19 mouse cellular contexts compared by ENCODE assay signal in genomic region chr4:145274887-145275286, GRCm38 (mm10). TPM values are rescaled to one million over a fixed set of nuclear protein-coding genes. Genes with fewer than 3 reads are reported as not detected.
"Had no signal": no experiment of that assay in that cellular context is flagged by ENCODE, and none has a peak within 500 bp of the region (broad histone marks: within the 10 kb centered on the region; RNA-seq: fewer than 3 reads in every experiment).

No protein-coding gene starts in this region.

- DNase-seq: gastrocnemius, adult 2 months; gastrocnemius, postnatal 14 days; gastrocnemius, postnatal 36 days; heart, adult 2 months; heart, postnatal 14 days; heart, postnatal 36 days; kidney, adult 11 months; kidney, adult 2 months; kidney, adult 9 months; kidney, postnatal 14 days; kidney, postnatal 36 days; layer of hippocampus, adult 9-11 months; liver; liver, embryonic 13.5 days had no signal

- ATAC-seq: hindbrain, postnatal 0 days; intestine, embryonic 16.5 days had no signal

RNA-seq across cellular contexts. Expression of gene Tnfrsf8, which starts 40.1 kb away (rescaled TPM):
- total RNA-seq: hematopoietic stem cell, adult 5-6 weeks had no signal
- polyA plus RNA-seq: intestine, embryonic 14.5 days; intestine, embryonic 16.5 days; liver, embryonic 11.5 days; liver, embryonic 13.5 days had no signal
